Mouse (Mus musculus) midbrain, embryonic 13.5 days (tissue): ENCODE results near the gene Tspan4. TPM values are rescaled to one million over a fixed set of nuclear protein-coding genes. Genes with fewer than 3 reads are reported as not detected.

Experiments
- ATAC-seq: fragments of 200-750 bp; cut with Nextera tagmentation; 2 replicates; pipeline ENCODE4 v1.8.0; 2017; ENCODE audit warnings: mild to moderate bottlenecking, moderate TSS enrichment, moderate library complexity
- H3K27ac ChIP-seq: fragments of 300-500 bp; sonication (generic); 2 replicates; pipeline ENCODE4 v1.5.1; 2015; ENCODE audit warnings: inconsistent platforms, mild to moderate bottlenecking, moderate library complexity
- H3K27me3 ChIP-seq: fragments of 300-500 bp; sonication (generic); 2 replicates; pipeline ENCODE4 v1.6.1; 2015; ENCODE audit warnings: mild to moderate bottlenecking, inconsistent platforms
- H3K36me3 ChIP-seq: fragments of 300-500 bp; sonication (generic); 2 replicates; pipeline ENCODE4 v1.6.1; 2015; ENCODE audit warnings: mild to moderate bottlenecking, inconsistent platforms
- H3K4me1 ChIP-seq: fragments of 300-500 bp; sonication (generic); replicated peaks from 2 replicates; pipeline ENCODE4 v1.6.1; 2015; ENCODE audit warnings: inconsistent platforms
- H3K4me2 ChIP-seq: fragments of 300-500 bp; sonication (generic); replicated peaks from 2 replicates; pipeline ENCODE4 v1.6.1; 2015; ENCODE audit warnings: moderate library complexity, mild to moderate bottlenecking, inconsistent platforms
- H3K4me3 ChIP-seq: fragments of 300-500 bp; sonication (generic); replicated peaks from 2 replicates; pipeline ENCODE4 v1.5.1; 2015; ENCODE audit warnings: mild to moderate bottlenecking, inconsistent platforms
- H3K9ac ChIP-seq: fragments of 300-500 bp; sonication (generic); replicated peaks from 2 replicates; pipeline ENCODE4 v1.6.1; 2015; ENCODE audit warnings: mild to moderate bottlenecking, inconsistent platforms
- H3K9me3 ChIP-seq: fragments of 300-500 bp; sonication (generic); 2 replicates; pipeline ENCODE4 v1.6.1; 2016; ENCODE audit warnings: mild to moderate bottlenecking, inconsistent platforms
- WGBS: fragments of 180-500 bp; shearing (Covaris S2); methylation state at CpG from one replicate; pipeline ENCODE4 v1.1.7; 2015; 5-methylcytosine and 5-hydroxymethylcytosine counted together
- polyA plus RNA-seq: library from polyadenylated mRNA; unstranded; fragments of >200 nt; fragmentation: Nextera tagmentation; extraction: Ambion mirVana; gene quantifications from 2 replicates; pipeline ENCODE4 v1.2.1, GENCODE M21; 2015

Tspan4 gene
- polyA plus RNA-seq, 1 experiment from 2014 or later, result 23.6 TPM

- no peak for ATAC-seq
- Histone ChIP-seq H3K9me3 (no peaks in the 10 kb centered on the region), H3K4me2 (peak overlapping the region; percentile 93), H3K4me3 (peak overlapping the region; percentile 64), H3K9ac (peak overlapping the region; percentile 83), H3K4me1 (peaks cover 73% of the 10 kb centered on the region), H3K27ac (peak overlapping the region; percentile 87), H3K36me3 (peaks cover 43% of the 10 kb centered on the region), H3K27me3 (no peaks in the 10 kb centered on the region)
- 68% methylated on average over 15 of the region's 15 CpGs for WGBS
Observed at GRCm38 (mm10) chr7:141433517-141434400, 41.3 kb upstream of the Tspan4 start.

GRCm38 (mm10) chr7:141434464-141434863 lies 40.6 kb upstream of the Tspan4 start:
- ATAC-seq, result peak; percentile 10; the same call in 1 of the 2 replicates
- peak overlapping the region; percentile 64 for H3K4me3 ChIP-seq
- 10% methylated on average over 8 of the region's 8 CpGs for WGBS
- peak overlapping the region; percentile 83 for H3K9ac ChIP-seq
- H3K4me2 ChIP-seq, result peak overlapping the region; percentile 93
- no peaks in the 10 kb centered on the region for H3K9me3 ChIP-seq
- H3K27ac ChIP-seq, result peak overlapping the region; percentile 87
- peaks cover 66% of the 10 kb centered on the region for H3K4me1 ChIP-seq
- H3K36me3 ChIP-seq, result peaks cover 49% of the 10 kb centered on the region
- no peaks in the 10 kb centered on the region for H3K27me3 ChIP-seq

- Histone ChIP-seq H3K9me3 (no peaks in the 10 kb centered on the region), H3K4me1 (peaks cover 58% of the 10 kb centered on the region), H3K9ac (peak overlapping the region; percentile 83), H3K4me2 (peak overlapping the region; percentile 93), H3K4me3 (peak overlapping the region; percentile 64), H3K36me3 (peaks cover 46% of the 10 kb centered on the region), H3K27me3 (no peaks in the 10 kb centered on the region), H3K27ac (peak overlapping the region; percentile 87)
- ATAC-seq, result peak; percentile 10; the same call in 1 of the 2 replicates
- 5% methylated on average over 17 of the region's 17 CpGs for WGBS
Observed at GRCm38 (mm10) chr7:141435129-141435855, 39.7 kb upstream of the Tspan4 start.

GRCm38 (mm10) chr7:141435856-141436522 lies 39.1 kb upstream of the Tspan4 start:
- 71% methylated on average over 9 of the region's 9 CpGs for WGBS
- no peak for ATAC-seq
- H3K27me3 ChIP-seq, result no peaks in the 10 kb centered on the region
- peak overlapping the region; percentile 93 for H3K4me2 ChIP-seq
- no peaks in the 10 kb centered on the region for H3K9me3 ChIP-seq
- H3K27ac ChIP-seq, result peak overlapping the region; percentile 87
- peak overlapping the region; percentile 64 for H3K4me3 ChIP-seq
- peaks cover 39% of the 10 kb centered on the region for H3K36me3 ChIP-seq
- no peak overlapping the region for H3K9ac ChIP-seq
- peaks cover 61% of the 10 kb centered on the region for H3K4me1 ChIP-seq

GRCm38 (mm10) chr7:141436523-141436892 lies 38.5 kb upstream of the Tspan4 start:
- Histone ChIP-seq H3K9me3 (no peaks in the 10 kb centered on the region), H3K27ac (peak overlapping the region; percentile 76; the same call in 1 of the 2 replicates), H3K4me1 (peaks cover 61% of the 10 kb centered on the region), H3K9ac (peak overlapping the region; percentile 87), H3K4me2 (peak overlapping the region; percentile 93), H3K4me3 (peak overlapping the region; percentile 62), H3K36me3 (peaks cover 34% of the 10 kb centered on the region), H3K27me3 (no peaks in the 10 kb centered on the region)
- WGBS, result 49% methylated on average over 2 of the region's 2 CpGs
- no peak for ATAC-seq

- Histone ChIP-seq H3K27ac (peak within 1 kb of the TSS; percentile 76), H3K4me1 (peaks cover 64% of the 10 kb centered on the region), H3K9ac (peak within 1 kb of the TSS; percentile 87), H3K4me2 (peak within 1 kb of the TSS; percentile 93), H3K9me3 (no peaks in the 10 kb centered on the region), H3K27me3 (no peaks in the 10 kb centered on the region), H3K36me3 (peaks cover 25% of the 10 kb centered on the region), H3K4me3 (peak within 1 kb of the TSS; percentile 62)
- ATAC-seq, result peak; percentile 75
- WGBS, result 5% methylated on average over 53 of the region's 53 CpGs
Observed at GRCm38 (mm10) chr7:141437178-141438120, 37.6 kb upstream of the Tspan4 start, which contains the start of gene Slc25a22. Slc25a22 (minus strand) TSS chr7:141437892.

GRCm38 (mm10) chr7:141438201-141438968 lies 36.7 kb upstream of the Tspan4 start:
- no peak overlapping the region for H3K4me3 ChIP-seq
- H3K4me1 ChIP-seq, result peaks cover 64% of the 10 kb centered on the region
- peaks cover 16% of the 10 kb centered on the region for H3K36me3 ChIP-seq
- 90% methylated on average over 12 of the region's 12 CpGs for WGBS
- H3K4me2 ChIP-seq, result no peak overlapping the region
- no peaks in the 10 kb centered on the region for H3K27me3 ChIP-seq
- ATAC-seq, result no peak
- no peaks in the 10 kb centered on the region for H3K9me3 ChIP-seq
- peak overlapping the region; percentile 87; the same call in 1 of the 2 replicates for H3K9ac ChIP-seq
- H3K27ac ChIP-seq, result peak overlapping the region; percentile 76; the same call in 1 of the 2 replicates

GRCm38 (mm10) chr7:141439140-141439679 lies 35.8 kb upstream of the Tspan4 start:
- Histone ChIP-seq H3K27me3 (no peaks in the 10 kb centered on the region), H3K36me3 (peaks cover 11% of the 10 kb centered on the region), H3K9me3 (no peaks in the 10 kb centered on the region), H3K4me3 (no peak overlapping the region), H3K9ac (no peak overlapping the region), H3K27ac (no peak overlapping the region), H3K4me1 (peaks cover 64% of the 10 kb centered on the region), H3K4me2 (no peak overlapping the region)
- no peak for ATAC-seq
- WGBS, result 95% methylated on average over 10 of the region's 10 CpGs

GRCm38 (mm10) chr7:141439811-141440210 lies 35.2 kb upstream of the Tspan4 start:
- no peaks in the 10 kb centered on the region for H3K27me3 ChIP-seq
- H3K9ac ChIP-seq, result no peak overlapping the region
- H3K36me3 ChIP-seq, result peaks cover 11% of the 10 kb centered on the region
- no peak overlapping the region for H3K4me2 ChIP-seq
- no peak overlapping the region for H3K27ac ChIP-seq
- WGBS, result 98% methylated on average over 11 of the region's 11 CpGs
- no peak overlapping the region for H3K4me3 ChIP-seq
- H3K9me3 ChIP-seq, result no peaks in the 10 kb centered on the region
- no peak for ATAC-seq
- peaks cover 59% of the 10 kb centered on the region for H3K4me1 ChIP-seq

GRCm38 (mm10) chr7:141440613-141441012 lies 34.4 kb upstream of the Tspan4 start:
- 41% methylated on average over 6 of the region's 6 CpGs for WGBS
- no peak overlapping the region for H3K27ac ChIP-seq
- H3K36me3 ChIP-seq, result peaks cover 11% of the 10 kb centered on the region
- no peak overlapping the region for H3K4me3 ChIP-seq
- peaks cover 51% of the 10 kb centered on the region for H3K4me1 ChIP-seq
- no peaks in the 10 kb centered on the region for H3K27me3 ChIP-seq
- H3K9ac ChIP-seq, result no peak overlapping the region
- no peak overlapping the region for H3K4me2 ChIP-seq
- ATAC-seq, result no peak
- no peaks in the 10 kb centered on the region for H3K9me3 ChIP-seq
